Mouse (Mus musculus) frontal cortex, postnatal 25 days (tissue): ENCODE data around the gene 1810010D01Rik.

ENCODE experiments used
- DNase-seq, 2 experiments: peaks; one replicate each; pipeline ENCODE4 v3.0.0; 2022; ENCODE audit warnings: low spot score in 2 of 2

1810010D01Rik gene

DNA sequence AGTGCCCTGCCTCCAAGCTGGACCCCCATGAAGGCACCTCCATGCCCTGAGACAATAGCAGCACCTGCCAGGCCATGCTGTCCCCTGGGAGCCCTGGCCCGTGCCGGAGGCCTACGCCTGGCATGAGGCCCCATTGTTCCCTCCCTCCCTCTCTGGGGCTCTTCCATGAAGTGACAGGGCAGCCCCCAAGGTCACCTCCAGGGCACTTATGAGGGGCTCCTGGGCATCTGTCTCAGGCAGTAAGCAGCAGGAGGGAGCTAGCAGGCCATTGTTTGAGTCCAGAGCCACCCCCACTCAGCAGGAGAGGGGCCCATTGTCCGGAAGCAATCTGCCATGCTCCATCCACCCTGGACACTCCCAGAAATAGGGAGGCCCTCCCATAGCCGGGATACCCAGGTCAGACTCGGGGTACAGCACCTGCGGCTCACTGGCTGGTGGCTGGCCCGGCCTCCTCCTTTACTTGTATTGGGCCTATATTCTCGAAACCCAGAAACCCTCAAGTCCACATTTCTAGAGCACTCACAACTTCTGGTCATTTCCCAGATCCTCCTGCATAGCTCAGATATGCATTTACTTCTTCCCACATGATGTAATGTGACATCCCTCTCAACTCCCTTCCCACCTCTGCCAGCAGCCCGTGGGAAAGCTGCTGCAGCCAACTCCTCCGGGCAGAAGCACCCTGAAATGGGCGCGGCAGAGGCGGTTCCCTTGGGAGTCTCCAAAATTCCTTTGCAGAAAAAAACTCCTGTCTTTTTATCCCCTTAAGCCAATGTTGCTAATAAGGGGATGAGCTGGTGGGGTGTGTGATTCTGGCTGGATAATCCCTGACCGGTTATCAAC lies 30.9 kb downstream of the 1810010D01Rik start:
- DNase-seq, result no peak

DNA sequence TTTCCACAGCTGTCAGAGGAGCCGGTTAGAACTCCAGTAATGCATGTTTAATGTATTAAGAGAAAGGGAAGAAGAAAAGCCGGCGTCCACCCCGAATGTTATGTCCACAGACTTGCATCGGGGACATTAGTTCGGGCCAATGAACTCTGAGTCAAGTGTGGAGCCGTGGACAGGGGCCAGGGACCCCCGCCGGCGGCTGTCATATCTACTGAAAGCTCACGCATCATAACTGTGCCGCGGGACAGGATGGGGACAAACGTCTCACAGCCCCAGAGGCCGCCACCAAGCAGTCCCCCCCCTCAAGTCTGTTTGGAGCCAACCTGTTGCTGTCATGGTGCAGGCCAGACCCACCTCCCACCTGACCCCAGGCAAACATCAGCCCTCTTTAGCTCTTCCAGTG lies 34.4 kb downstream of the 1810010D01Rik start:
- DNase-seq, result no peak

DNA sequence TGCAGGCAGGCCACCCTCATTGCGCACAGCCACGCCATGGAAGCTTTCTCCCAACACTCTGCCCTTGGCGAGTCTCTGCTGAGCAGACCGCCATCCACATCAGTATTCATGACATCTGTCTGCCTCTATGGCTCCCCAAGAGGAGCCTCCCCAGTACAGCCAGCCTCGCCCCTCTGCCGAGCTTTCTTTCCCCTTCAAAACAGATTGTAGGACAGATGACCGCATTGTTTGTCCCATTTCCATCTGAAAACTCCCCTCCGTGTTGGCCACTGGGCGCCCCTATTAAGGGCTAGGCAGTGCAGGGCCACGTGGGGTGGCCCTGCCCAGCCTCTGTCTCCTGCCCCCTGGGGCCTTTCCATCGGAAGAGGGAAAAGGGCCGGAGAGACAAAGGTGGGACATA lies 34.8 kb downstream of the 1810010D01Rik start:
- DNase-seq, result no peak

DNA sequence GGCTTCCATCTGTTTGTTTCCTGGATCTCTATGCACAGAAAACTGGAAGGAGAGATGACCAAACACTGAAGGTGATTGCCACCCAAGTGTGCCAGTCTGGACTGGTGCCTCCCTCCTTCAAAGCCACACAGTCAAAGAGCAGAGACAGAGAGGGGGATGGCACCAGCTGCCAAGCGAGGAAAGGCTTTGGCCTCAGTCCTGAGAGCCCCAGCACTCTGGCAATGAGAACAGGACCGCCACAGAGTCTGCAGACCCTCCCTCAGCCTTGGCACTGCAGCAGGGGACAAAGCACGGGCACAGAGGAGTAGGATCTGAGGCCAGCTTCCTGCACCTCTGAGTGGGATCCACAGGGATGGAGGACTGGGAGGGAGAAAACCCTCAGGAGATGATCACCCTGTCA lies 38.2 kb downstream of the 1810010D01Rik start:
- DNase-seq, result no peak

DNA sequence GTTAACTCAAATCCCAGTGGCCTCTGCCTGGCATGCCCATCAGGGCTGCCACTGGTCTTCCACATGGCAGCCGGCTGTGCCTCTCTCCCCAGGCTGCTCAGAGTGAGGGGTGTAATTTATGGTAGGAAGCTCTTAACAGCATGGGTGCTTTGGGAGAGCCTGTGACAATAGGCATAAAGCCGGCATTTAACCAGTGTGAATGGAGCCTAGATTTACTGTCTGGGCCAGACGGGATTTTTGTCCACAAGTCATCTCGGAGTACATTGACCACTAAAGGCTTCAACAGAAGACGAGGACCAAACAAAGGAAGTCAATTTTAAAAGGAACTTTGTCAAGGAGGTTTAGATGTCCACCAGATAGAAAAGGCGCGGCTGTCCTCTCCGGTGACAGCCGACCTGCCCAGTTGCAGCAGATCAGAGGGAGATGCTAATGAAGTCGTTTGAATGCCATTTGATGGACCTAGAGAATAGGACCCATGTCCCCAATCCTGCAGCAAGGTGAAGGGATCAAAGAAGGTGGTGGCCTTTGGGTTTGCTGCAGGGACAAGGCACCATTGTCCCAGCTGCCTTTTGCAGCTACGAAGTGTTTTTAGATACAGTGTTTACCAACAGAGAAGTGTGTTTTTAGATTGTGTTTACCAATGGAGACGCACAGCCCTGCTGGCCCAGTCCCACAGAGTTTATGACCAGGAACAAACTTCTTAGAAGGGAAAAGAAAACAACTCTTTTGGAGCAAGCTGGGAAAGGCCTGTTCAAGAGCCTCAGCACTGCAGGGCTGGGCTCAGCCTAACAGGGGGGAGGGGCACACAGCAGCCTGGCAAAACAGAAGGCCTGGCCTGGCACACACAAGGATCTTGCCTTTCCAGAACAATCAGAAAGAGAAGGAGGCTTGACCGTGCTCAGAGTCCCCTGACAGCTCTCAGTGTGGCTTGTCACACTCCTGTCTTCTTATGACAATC lies 48.4 kb downstream of the 1810010D01Rik start:
- no peak for DNase-seq
